Mouse (Mus musculus) stomach, embryonic 15.5 days (tissue): ENCODE measurements around the gene Usf2. TPM values are rescaled to one million over a fixed set of nuclear protein-coding genes. Genes with fewer than 3 reads are reported as not detected.
"Not testable (repeated sequence)": the region's sequence is repeated elsewhere in the genome, so short reads cannot be mapped to it uniquely, and the experiment has no call there.

Experiments used
- ATAC-seq: fragments of 200-750 bp; cut with Nextera tagmentation; 2 replicates; pipeline ENCODE4 v1.8.0; 2017; ENCODE audit warnings: low read depth, moderate number of reproducible peaks, moderate TSS enrichment; ENCODE audit not compliant: insufficient read depth, low FRiP score
- H3K27ac ChIP-seq: fragments of 300-500 bp; sonication (generic); 2 replicates; pipeline ENCODE4 v1.5.1; 2015; ENCODE audit warnings: mild to moderate bottlenecking, inconsistent platforms
- H3K27me3 ChIP-seq: fragments of 300-500 bp; sonication (generic); replicated peaks from 2 replicates; pipeline ENCODE4 v1.6.1; 2015; ENCODE audit warnings: inconsistent platforms
- H3K36me3 ChIP-seq: fragments of 300-500 bp; sonication (generic); 2 replicates; pipeline ENCODE4 v1.6.1; 2015; ENCODE audit warnings: inconsistent platforms
- H3K4me1 ChIP-seq: fragments of 300-500 bp; sonication (generic); 2 replicates; pipeline ENCODE4 v1.6.1; 2015; ENCODE audit warnings: inconsistent platforms
- H3K4me2 ChIP-seq: fragments of 300-500 bp; sonication (generic); 2 replicates; pipeline ENCODE4 v1.6.1; 2015; ENCODE audit warnings: mild to moderate bottlenecking, inconsistent platforms
- H3K4me3 ChIP-seq: fragments of 300-500 bp; sonication (generic); replicated peaks from 2 replicates; pipeline ENCODE4 v1.5.1; 2015; ENCODE audit warnings: inconsistent platforms
- H3K9ac ChIP-seq: fragments of 300-500 bp; sonication (generic); 2 replicates; pipeline ENCODE4 v1.6.1; 2015; ENCODE audit warnings: inconsistent platforms
- H3K9me3 ChIP-seq: fragments of 300-500 bp; sonication (generic); 2 replicates; pipeline ENCODE4 v1.6.1; 2016; ENCODE audit warnings: inconsistent platforms
- WGBS: fragments of 180-500 bp; shearing (Covaris S2); methylation state at CpG from one replicate; pipeline ENCODE4 v1.1.7; 2015; 5-methylcytosine and 5-hydroxymethylcytosine counted together
- polyA plus RNA-seq: library from polyadenylated mRNA; unstranded; fragments of >200 nt; fragmentation: Nextera tagmentation; extraction: Ambion mirVana; gene quantifications from 2 replicates; pipeline ENCODE4 v1.2.1, GENCODE M21; 2015

Gene Usf2
- polyA plus RNA-seq, 1 experiment from 2014 or later: 19.9 TPM

DNA sequence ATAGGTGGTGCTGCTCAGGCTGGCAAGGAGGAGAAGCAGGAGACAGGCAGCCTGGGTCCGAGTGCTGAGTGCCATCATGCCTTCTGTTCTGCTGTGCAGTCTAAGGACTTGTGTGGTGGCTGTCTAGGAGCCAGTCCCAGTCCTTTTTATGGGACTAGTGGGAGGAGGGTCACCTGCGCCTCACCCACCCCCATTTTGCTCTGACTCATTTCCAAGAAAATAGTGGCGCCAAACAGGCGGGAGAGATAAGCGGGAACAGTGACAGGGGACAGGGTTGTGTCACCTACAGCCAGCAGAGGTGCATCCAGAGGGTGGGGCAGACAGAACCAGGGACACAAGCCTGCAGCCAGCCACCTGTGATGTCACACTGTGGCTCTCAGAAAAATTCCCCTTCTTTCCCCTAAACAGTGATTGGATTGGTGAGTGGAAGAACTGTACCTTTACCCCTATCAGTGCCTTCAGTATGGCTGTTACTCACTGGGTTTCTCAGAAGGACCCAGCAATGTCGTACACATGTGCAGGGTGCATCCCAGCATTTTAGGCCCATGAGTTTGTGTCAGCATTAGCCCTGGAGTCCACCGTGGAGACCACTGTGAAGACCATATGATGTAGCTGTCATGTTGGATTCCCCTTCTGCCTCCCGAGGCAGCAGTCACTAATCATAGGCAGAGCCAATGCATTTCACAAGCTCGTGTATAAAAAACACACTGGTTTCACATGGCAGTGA, 12.5 kb downstream of the Usf2 start, which contains the start of gene Hamp:
TSS of gene Hamp (minus strand) at position 124 of the 727 bp plus-strand sequence.
- Histone ChIP-seq H3K36me3 (0 out of 2 replicates have a peak, but pooled peaks cover 2% of the 10 kb centered on the region), H3K27ac (no peak within 1 kb of the TSS), H3K9ac (no peak within 1 kb of the TSS), H3K9me3 (no peaks in the 10 kb centered on the region), H3K4me3 (no peak within 1 kb of the TSS), H3K4me2 (no peak within 1 kb of the TSS), H3K4me1 (no peaks in the 10 kb centered on the region), H3K27me3 (no peaks in the 10 kb centered on the region)
- ATAC-seq: no peak
- 59% methylated on average over 9 of the region's 9 CpGs for WGBS

GRCm38 (mm10) chr7:30942365-30942764, 14.2 kb downstream of the Usf2 start:
- H3K9me3 ChIP-seq, H3K4me1 ChIP-seq, ATAC-seq, H3K27ac ChIP-seq, H3K9ac ChIP-seq, H3K4me2 ChIP-seq, H3K36me3 ChIP-seq, H3K4me3 ChIP-seq, H3K27me3 ChIP-seq: not testable (repeated sequence)
- 46% methylated on average over 3 of the region's 3 CpGs for WGBS

DNA sequence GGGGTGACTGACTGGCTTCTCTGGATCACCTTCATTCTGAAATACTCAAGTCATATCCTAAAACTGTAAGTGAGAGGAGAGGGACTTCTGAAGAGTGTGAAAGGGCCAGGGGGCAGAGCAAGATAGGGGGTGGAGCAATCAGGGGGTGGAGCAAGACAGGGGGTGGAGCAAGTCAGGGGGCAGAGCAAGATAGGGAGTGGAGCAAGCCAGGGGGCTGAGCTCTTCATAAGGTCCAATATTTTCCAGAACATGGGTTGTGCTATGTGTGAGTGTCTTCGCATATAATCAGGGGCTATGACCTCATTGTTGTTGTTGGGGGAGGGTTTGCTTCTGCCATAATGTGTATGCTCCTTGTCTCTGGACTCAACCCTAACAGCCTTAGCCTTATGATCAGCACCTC, 16.5 kb downstream of the Usf2 start:
- H3K9me3 ChIP-seq, H3K36me3 ChIP-seq, H3K4me2 ChIP-seq, H3K4me3 ChIP-seq, H3K27me3 ChIP-seq, H3K4me1 ChIP-seq, ATAC-seq, H3K9ac ChIP-seq, H3K27ac ChIP-seq: not testable (repeated sequence)
- WGBS: 84% methylated on average over 1 of the region's 1 CpGs

DNA sequence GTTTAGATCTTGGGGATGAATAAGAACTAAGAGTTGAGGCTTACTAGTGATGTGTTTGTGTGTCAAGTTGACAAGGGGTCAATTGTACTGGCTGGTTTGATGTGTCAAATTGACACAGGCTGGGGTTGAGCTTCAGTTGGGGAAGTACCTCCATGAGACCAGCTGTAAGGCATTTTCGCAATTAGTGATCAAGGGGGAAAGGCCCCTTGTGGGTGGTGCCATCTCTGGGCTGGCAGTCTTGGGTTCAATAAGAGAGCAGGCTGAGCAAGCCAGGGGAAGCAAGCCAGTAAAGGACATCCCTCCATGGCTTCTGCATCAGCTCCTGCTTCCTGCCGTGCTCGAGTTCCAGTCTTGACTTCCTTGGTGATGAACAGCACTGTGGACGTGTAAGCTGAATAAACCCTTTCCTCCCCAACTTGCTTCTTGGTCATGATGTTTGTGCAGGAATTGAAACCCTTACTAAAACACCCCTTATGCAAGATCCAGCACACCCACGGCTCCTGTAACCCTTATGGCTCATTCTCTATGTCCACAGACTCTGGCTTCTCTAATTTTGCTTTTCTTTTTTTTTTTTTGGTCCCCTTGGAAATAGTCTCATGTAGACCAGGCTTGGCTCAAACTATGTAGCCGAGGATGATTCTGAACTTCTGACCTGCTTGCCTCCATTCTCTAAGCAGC, 21.0 kb downstream of the Usf2 start:
- not testable (repeated sequence) for H3K9ac ChIP-seq, H3K36me3 ChIP-seq, H3K4me3 ChIP-seq, H3K27ac ChIP-seq, H3K4me2 ChIP-seq, H3K4me1 ChIP-seq, H3K9me3 ChIP-seq, ATAC-seq, H3K27me3 ChIP-seq
- 63% methylated on average over 6 of the region's 6 CpGs for WGBS

DNA sequence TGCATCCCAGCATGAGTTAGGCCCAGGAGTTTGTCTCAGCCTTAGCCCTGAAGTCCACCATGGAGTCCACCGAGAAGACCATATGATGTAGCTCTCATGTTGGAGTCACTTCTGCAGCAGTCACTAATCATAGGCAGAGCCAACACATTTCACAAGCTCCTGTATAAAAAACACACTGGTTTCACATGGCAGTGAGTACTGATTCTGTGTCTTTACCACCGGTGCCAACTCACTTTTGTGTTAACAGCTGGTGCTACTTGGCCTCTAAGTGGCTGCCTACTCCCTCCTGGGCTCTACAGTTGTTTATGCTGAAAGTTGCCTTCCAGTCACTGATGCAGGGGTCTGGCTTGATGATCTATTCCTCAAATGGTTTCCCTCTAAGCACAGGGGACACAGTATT, 32.0 kb downstream of the Usf2 start, which contains the start of gene Hamp2:
TSS of gene Hamp2 (minus strand) at position 101 of the 400 bp plus-strand sequence.
- H3K27me3 ChIP-seq, H3K4me2 ChIP-seq, H3K9me3 ChIP-seq, H3K27ac ChIP-seq, H3K36me3 ChIP-seq, H3K4me1 ChIP-seq, H3K4me3 ChIP-seq, ATAC-seq, H3K9ac ChIP-seq: not testable (repeated sequence)
- 84% methylated on average over 2 of the region's 2 CpGs for WGBS

DNA sequence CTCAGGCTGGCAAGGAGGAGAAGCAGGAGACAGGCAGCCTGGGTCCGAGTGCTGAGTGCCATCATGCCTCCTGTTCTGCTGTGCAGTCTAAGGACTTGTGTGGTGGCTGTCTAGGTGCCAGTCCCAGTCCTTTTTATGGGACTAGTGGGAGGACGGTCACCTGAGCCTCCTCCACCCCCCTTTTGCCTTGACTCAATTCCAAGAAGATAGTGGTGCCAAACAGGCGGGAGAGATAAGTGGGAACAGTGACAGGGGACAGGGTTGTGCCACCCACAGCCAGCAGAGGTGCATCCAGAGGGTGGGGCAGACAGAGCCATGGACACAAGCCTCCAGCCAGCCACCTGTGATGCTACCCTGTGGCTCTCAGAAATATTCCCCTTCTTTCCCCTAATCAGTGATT, 32.5 kb downstream of the Usf2 start:
- H3K4me3 ChIP-seq: no peak overlapping the region
- H3K27me3 ChIP-seq: no peaks in the 10 kb centered on the region
- H3K9me3 ChIP-seq: no peaks in the 10 kb centered on the region
- no peak overlapping the region for H3K9ac ChIP-seq
- no peak for ATAC-seq
- no peak overlapping the region for H3K4me2 ChIP-seq
- H3K27ac ChIP-seq: no peak overlapping the region
- WGBS: 51% methylated on average over 3 of the region's 3 CpGs
- no peaks in the 10 kb centered on the region for H3K4me1 ChIP-seq
- H3K36me3 ChIP-seq: no peaks in the 10 kb centered on the region

- not testable (repeated sequence) for H3K4me2 ChIP-seq, H3K9ac ChIP-seq, H3K27ac ChIP-seq, H3K27me3 ChIP-seq, H3K36me3 ChIP-seq, H3K9me3 ChIP-seq, H3K4me1 ChIP-seq, ATAC-seq, H3K4me3 ChIP-seq
- WGBS: 38% methylated on average over 3 of the region's 3 CpGs
These were observed 34.1 kb downstream of the Usf2 start for GRCm38 (mm10) chr7:30922490-30922889.

- Histone ChIP-seq H3K4me2 (no peak overlapping the region), H3K4me3 (no peak overlapping the region), H3K27me3 (no peaks in the 10 kb centered on the region), H3K9ac (no peak overlapping the region), H3K9me3 (no peaks in the 10 kb centered on the region), H3K4me1 (no peaks in the 10 kb centered on the region), H3K36me3 (no peaks in the 10 kb centered on the region), H3K27ac (no peak overlapping the region)
- no peak for ATAC-seq
- WGBS: 61% methylated on average over 3 of the region's 3 CpGs
These were observed 36.4 kb downstream of the Usf2 start for GRCm38 (mm10) chr7:30920217-30920616.

GRCm38 (mm10) chr7:30917219-30917618, 39.4 kb downstream of the Usf2 start:
- H3K4me1 ChIP-seq: no peaks in the 10 kb centered on the region

GRCm38 (mm10) chr7:30916713-30917112, 39.9 kb downstream of the Usf2 start:
- ATAC-seq: no peak
- 32% methylated on average over 6 of the region's 6 CpGs for WGBS
- H3K4me2 ChIP-seq: no peak overlapping the region
- no peak overlapping the region for H3K4me3 ChIP-seq
- H3K4me1 ChIP-seq: no peaks in the 10 kb centered on the region
- no peaks in the 10 kb centered on the region for H3K9me3 ChIP-seq
- H3K9ac ChIP-seq: no peak overlapping the region
- H3K27ac ChIP-seq: no peak overlapping the region
- H3K36me3 ChIP-seq: no peaks in the 10 kb centered on the region
- no peaks in the 10 kb centered on the region for H3K27me3 ChIP-seq

More at GRCm38 (mm10) chr7:30917219-30917618, 39.4 kb downstream of the Usf2 start:
- Histone ChIP-seq H3K27me3 (no peaks in the 10 kb centered on the region), H3K9ac (no peak overlapping the region), H3K4me2 (no peak overlapping the region), H3K9me3 (no peaks in the 10 kb centered on the region), H3K4me3 (no peak overlapping the region), H3K27ac (no peak overlapping the region), H3K36me3 (no peaks in the 10 kb centered on the region)
- 46% methylated on average over 4 of the region's 4 CpGs for WGBS
- ATAC-seq: no peak

GRCm38 (mm10) chr7:30914732-30915131, 41.9 kb downstream of the Usf2 start, which contains the start of gene Mag:
Mag (minus strand) TSS chr7:30914873.
- ATAC-seq: no peak
- 71% methylated on average over 8 of the region's 8 CpGs for WGBS

DNA sequence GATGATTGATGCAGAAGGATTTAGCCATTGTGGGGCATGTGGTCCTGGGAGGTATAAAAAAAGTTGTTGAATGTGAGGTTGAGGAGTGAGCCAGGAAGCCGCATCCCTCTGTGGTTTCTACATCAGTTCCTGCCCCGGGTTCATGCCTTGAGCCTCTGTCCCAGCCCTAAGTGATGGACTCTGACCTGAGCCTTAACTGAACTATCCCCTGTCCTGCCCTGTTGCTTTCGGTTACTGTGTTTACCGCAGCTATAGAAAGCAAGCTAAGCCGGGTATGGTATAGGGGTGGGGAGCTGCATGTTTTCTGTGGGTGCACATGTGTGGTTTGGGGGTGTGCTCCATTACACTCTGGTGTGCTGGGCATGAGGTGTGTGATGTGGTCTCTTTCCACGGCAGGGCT, 46.8 kb downstream of the Usf2 start:
- Histone ChIP-seq H3K9me3 (no peaks in the 10 kb centered on the region), H3K4me3 (no peak overlapping the region), H3K27me3 (no peaks in the 10 kb centered on the region), H3K9ac (no peak overlapping the region), H3K27ac (no peak overlapping the region), H3K4me2 (no peak overlapping the region), H3K36me3 (no peaks in the 10 kb centered on the region), H3K4me1 (peaks cover 9% of the 10 kb centered on the region; the same call in 1 of the 2 replicates)
- 65% methylated on average over 6 of the region's 6 CpGs for WGBS
- no peak for ATAC-seq

More at GRCm38 (mm10) chr7:30914732-30915131, 41.9 kb downstream of the Usf2 start, which contains the start of gene Mag:
- Histone ChIP-seq H3K4me2 (no peak within 1 kb of the TSS), H3K9ac (no peak within 1 kb of the TSS), H3K27ac (no peak within 1 kb of the TSS), H3K27me3 (no peaks in the 10 kb centered on the region), H3K36me3 (no peaks in the 10 kb centered on the region), H3K4me3 (no peak within 1 kb of the TSS), H3K9me3 (no peaks in the 10 kb centered on the region), H3K4me1 (no peaks in the 10 kb centered on the region)
